21 mouse cellular contexts compared by ENCODE assay signal in genomic region chr15:24720346-24720745, GRCm38 (mm10).
DNase-seq lines count a peak whose midpoint lies in the region; ATAC-seq and TF ChIP-seq lines count a peak whose summit lies in the region.
"Had no signal": no experiment of that assay in that cellular context is flagged by ENCODE, and none has a peak within 500 bp of the region (broad histone marks: within the 10 kb centered on the region; RNA-seq: fewer than 3 reads in every experiment).

No protein-coding gene starts in this region.

- no peak for TF ChIP-seq POLR2A in cortical plate, adult 2 months (IDR thresholded peaks at IDR 0.05; ENCODE audit: extremely low read depth, insufficient read depth, low read length)

- no peak for ATAC-seq in midbrain, embryonic 15.5 days (replicated peaks)
- ATAC-seq: forebrain, embryonic 14.5 days; lung, postnatal 0 days; midbrain, embryonic 13.5 days had no signal

- TF ChIP-seq CTCF in cortical plate, adult 2 months (IDR thresholded peaks at IDR 0.05; ENCODE audit: extremely low read depth, insufficient read depth, low read length): no peak

- no peaks in the 10 kb centered on the region for H3K27me3 ChIP-seq in midbrain, embryonic 15.5 days (replicated peaks)
- H3K27me3 ChIP-seq: limb, embryonic 15.5 days; liver, embryonic 15.5 days; midbrain, embryonic 13.5 days; neural tube, embryonic 13.5 days had no signal

- H3K27ac ChIP-seq in cortical plate, adult 2 months (ENCODE audit: insufficient read depth, low read length): 0 out of 2 replicates have a peak overlapping the region, but pooled peaks have one; percentile 70
- no peak overlapping the region for H3K27ac ChIP-seq in midbrain, embryonic 15.5 days
- H3K27ac ChIP-seq: limb, embryonic 15.5 days; liver, embryonic 15.5 days; midbrain, embryonic 13.5 days; neural tube, embryonic 13.5 days had no signal

- no peak overlapping the region for H3K9ac ChIP-seq in midbrain, embryonic 15.5 days
- H3K9ac ChIP-seq: limb, embryonic 15.5 days; liver, embryonic 15.5 days; midbrain, embryonic 13.5 days; neural tube, embryonic 13.5 days had no signal

- WGBS in midbrain, embryonic 15.5 days: 75% methylated on average over 2 of the region's 2 CpGs

- no peak overlapping the region for H3K4me3 ChIP-seq in cortical plate, adult 2 months (ENCODE audit: insufficient read depth, low read length)
- no peak overlapping the region for H3K4me3 ChIP-seq in midbrain, embryonic 15.5 days
- H3K4me3 ChIP-seq: erythroblast, embryonic 14.5 days; limb, embryonic 15.5 days; liver, embryonic 15.5 days; midbrain, embryonic 13.5 days; neural tube, embryonic 13.5 days had no signal

- DNase-seq in frontal cortex, postnatal 10 days (ENCODE audit: low spot score in 2 of 2): peak; percentile 31 to 57
- peak; percentile 26 to 54 for DNase-seq in layer of hippocampus, postnatal 36 days
- peak; percentile 81 to 84 for DNase-seq in right cerebral cortex, adult 2 months (ENCODE audit: low spot score in 2 of 2)
- DNase-seq in spleen, adult 12 weeks (ENCODE audit: low spot score): no peak
- DNase-seq in thymus, postnatal 25 days: no peak
- DNase-seq in embryo, embryonic 10.5 days (ENCODE audit: low spot score): no peak
- DNase-seq: cerebellum, adult 2 months; cerebellum, postnatal 36 days; gastrocnemius, postnatal 10 days; kidney, adult 18-20 months; kidney, postnatal 10 days; thymus, postnatal 4 days had no signal

- H3K4me2 ChIP-seq in midbrain, embryonic 15.5 days: no peak overlapping the region
- H3K4me2 ChIP-seq: limb, embryonic 15.5 days; liver, embryonic 15.5 days; midbrain, embryonic 13.5 days; neural tube, embryonic 13.5 days had no signal

- H3K36me3 ChIP-seq in midbrain, embryonic 15.5 days (replicated peaks): no peaks in the 10 kb centered on the region
- H3K36me3 ChIP-seq: limb, embryonic 15.5 days; liver, embryonic 15.5 days; midbrain, embryonic 13.5 days; neural tube, embryonic 13.5 days had no signal

- no peaks in the 10 kb centered on the region for H3K9me3 ChIP-seq in midbrain, embryonic 15.5 days
- H3K9me3 ChIP-seq: limb, embryonic 15.5 days; liver, embryonic 15.5 days; midbrain, embryonic 13.5 days; neural tube, embryonic 13.5 days had no signal

- H3K4me1 ChIP-seq in cortical plate, adult 2 months (ENCODE audit: control insufficient read depth, insufficient read depth, low read length): no peaks in the 10 kb centered on the region
- no peaks in the 10 kb centered on the region for H3K4me1 ChIP-seq in midbrain, embryonic 15.5 days
- H3K4me1 ChIP-seq: limb, embryonic 15.5 days; liver, embryonic 15.5 days; midbrain, embryonic 13.5 days; neural tube, embryonic 13.5 days had no signal

Comparison
In these comparisons a context has a peak if more than half of its experiments do, and no peak if none do; other contexts are left out.
1. DNase-seq: peak in frontal cortex, postnatal 10 days (2 of 2), layer of hippocampus, postnatal 36 days (2 of 2) and right cerebral cortex, adult 2 months (2 of 2); none in spleen, adult 12 weeks (single experiment), thymus, postnatal 25 days (single experiment) and embryo, embryonic 10.5 days (single experiment).